Mouse (Mus musculus): ENCODE results near the gene Gm128.

DNA sequence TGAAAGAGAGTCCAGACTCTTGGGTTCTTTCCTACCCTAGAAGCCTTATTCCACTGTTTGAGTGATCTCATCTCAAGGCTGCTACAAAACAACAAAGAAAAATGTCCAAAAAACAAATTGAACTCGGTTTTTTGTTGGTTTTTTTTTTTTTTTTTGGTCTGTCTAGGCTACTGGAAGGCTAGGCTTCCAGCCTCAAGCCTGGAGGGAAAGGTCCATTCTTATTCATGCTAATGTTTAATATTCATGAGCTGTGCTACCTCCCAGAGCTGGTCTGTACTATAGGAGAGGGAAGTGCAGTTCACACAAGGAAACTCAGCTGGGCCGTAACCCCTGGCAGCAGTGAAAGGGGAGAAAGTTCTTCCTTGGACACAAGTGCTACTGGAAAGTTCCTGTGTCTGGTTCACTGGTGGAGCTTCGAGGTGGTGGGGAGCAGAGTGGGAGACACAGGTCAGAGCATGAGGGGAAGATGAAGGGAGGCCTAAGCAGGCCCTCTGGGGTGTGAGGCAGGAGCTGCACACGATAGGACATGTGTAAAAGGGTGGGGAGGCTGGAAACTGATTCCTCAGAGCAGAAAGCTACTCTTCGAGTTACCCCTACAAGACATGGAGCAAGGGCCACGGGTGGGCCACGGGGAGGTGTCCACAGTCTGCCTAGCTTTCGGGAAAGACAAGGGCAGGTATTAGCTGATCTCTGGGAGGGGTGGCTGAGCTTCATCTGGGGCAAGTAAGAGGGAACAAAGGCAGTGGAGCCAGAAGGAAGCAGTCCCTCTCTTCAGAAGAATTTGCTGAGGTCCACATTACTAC is 10.7 kb downstream of the Gm128 start:
- TF ChIP-seq CTCF (IDR thresholded peaks at IDR 0.05; ENCODE audit: low read depth, low read length) = no peak
- TF ChIP-seq POLR2A (IDR thresholded peaks at IDR 0.05; ENCODE audit: borderline replicate concordance, low read depth, low read length) = no peak

Data from bone marrow macrophage, adult 2 months (primary cell).